Mouse (Mus musculus) brain, embryonic 18.5 days (tissue): ENCODE results near the gene Shisal2a.
A peak's percentile ranks its signal among the peaks of the same experiment; 100 is the strongest.
"Not testable (repeated sequence)": the region's sequence is repeated elsewhere in the genome, so short reads cannot be mapped to it uniquely, and the experiment has no call there.

Experiments
- DNase-seq: peaks from one replicate; pipeline ENCODE4 v3.0.0-alpha.2; 2012; ENCODE audit warnings: low read depth, low spot score

Shisal2a gene

GRCm38 (mm10) chr4:108372166-108372565, 11.0 kb downstream of the Shisal2a start:
- no peak for DNase-seq

- DNase-seq = no peak
Observed at GRCm38 (mm10) chr4:108371421-108371820, 11.7 kb downstream of the Shisal2a start.

GRCm38 (mm10) chr4:108370409-108370808, 12.7 kb downstream of the Shisal2a start:
- DNase-seq = no peak

GRCm38 (mm10) chr4:108369254-108369653, 13.9 kb downstream of the Shisal2a start:
- no peak for DNase-seq

GRCm38 (mm10) chr4:108364111-108364476, 19.1 kb downstream of the Shisal2a start:
- no peak for DNase-seq

- DNase-seq = no peak
Observed at GRCm38 (mm10) chr4:108363355-108364110, 19.6 kb downstream of the Shisal2a start.

- DNase-seq = no peak
Observed at GRCm38 (mm10) chr4:108362321-108363261, 20.6 kb downstream of the Shisal2a start.

GRCm38 (mm10) chr4:108360136-108361055, 22.8 kb downstream of the Shisal2a start:
- peak; percentile 94 for DNase-seq

- DNase-seq = no peak
Observed at GRCm38 (mm10) chr4:108358498-108358897, 24.7 kb downstream of the Shisal2a start.

GRCm38 (mm10) chr4:108357458-108357857, 25.7 kb downstream of the Shisal2a start:
- DNase-seq = no peak

- DNase-seq = not testable (repeated sequence)
Observed at GRCm38 (mm10) chr4:108353591-108353990, 29.6 kb downstream of the Shisal2a start.

GRCm38 (mm10) chr4:108350819-108351218, 32.3 kb downstream of the Shisal2a start:
- DNase-seq = no peak

GRCm38 (mm10) chr4:108349836-108350547, 33.2 kb downstream of the Shisal2a start:
- no peak for DNase-seq

- DNase-seq = no peak
Observed at GRCm38 (mm10) chr4:108349064-108349463, 34.1 kb downstream of the Shisal2a start.

- DNase-seq = no peak
Observed at GRCm38 (mm10) chr4:108348256-108348875, 34.8 kb downstream of the Shisal2a start.

GRCm38 (mm10) chr4:108347111-108347510, 36.0 kb downstream of the Shisal2a start:
- no peak for DNase-seq

GRCm38 (mm10) chr4:108345826-108346225, 37.3 kb downstream of the Shisal2a start:
- no peak for DNase-seq

- DNase-seq = no peak
Observed at GRCm38 (mm10) chr4:108344631-108345083, 38.5 kb downstream of the Shisal2a start.

GRCm38 (mm10) chr4:108339277-108339690, 43.9 kb downstream of the Shisal2a start:
- peak; percentile 59 for DNase-seq

GRCm38 (mm10) chr4:108338811-108339210, 44.3 kb downstream of the Shisal2a start:
- DNase-seq = no peak
